Mouse (Mus musculus) liver, embryonic 14.5 days (tissue): ENCODE data around the gene Tapt1. TPM values are rescaled to one million over a fixed set of nuclear protein-coding genes. Genes with fewer than 3 reads are reported as not detected.

ENCODE experiments used
- ATAC-seq: fragments of 200-750 bp; cut with Nextera tagmentation; 2 replicates; pipeline ENCODE4 v1.8.0; 2017; ENCODE audit warnings: moderate number of reproducible peaks, mild to moderate bottlenecking, moderate library complexity; ENCODE audit not compliant: insufficient read depth
- DNase-seq, 3 experiments: peaks; one replicate each; pipeline ENCODE4 v3.0.0-alpha.2; 2012 to 2013; ENCODE audit warnings: low read depth in 3 of 3, low spot score in 3 of 3
- H3K27ac ChIP-seq: fragments of 300-500 bp; sonication (generic); 2 replicates; pipeline ENCODE4 v1.5.1; 2014; ENCODE audit warnings: moderate library complexity, mild to moderate bottlenecking, control low read depth, inconsistent platforms
- H3K27me3 ChIP-seq: fragments of 300-500 bp; sonication (generic); 2 replicates; pipeline ENCODE4 v1.6.1; 2014; ENCODE audit warnings: mild to moderate bottlenecking, low read length, moderate library complexity; ENCODE audit not compliant: control insufficient read depth, insufficient read depth
- H3K36me3 ChIP-seq: fragments of 300-500 bp; sonication (generic); replicated peaks from 2 replicates; pipeline ENCODE4 v1.6.1; 2014; ENCODE audit warnings: low read depth; ENCODE audit not compliant: control insufficient read depth, insufficient read depth
- H3K4me1 ChIP-seq, 2 experiments: fragments of 200-500 bp in 1 of 2; fragments of 300-500 bp in 1 of 2; sonication (generic) in 1 of 2; replicated peaks; 2 replicates each; pipeline ENCODE4 v1.6.1; 2012 to 2014; ENCODE audit warnings: antibody characterized with exemption in 1 of 2, inconsistent platforms in 1 of 2, low read length in 1 of 2; ENCODE audit not compliant: control insufficient read depth in 2 of 2, insufficient read depth in 2 of 2
- H3K4me2 ChIP-seq: fragments of 300-500 bp; sonication (generic); 2 replicates; pipeline ENCODE4 v1.6.1; 2014; ENCODE audit warnings: low read depth, mild to moderate bottlenecking, control low read depth, moderate library complexity
- H3K4me3 ChIP-seq, 2 experiments: fragments of 200-500 bp in 1 of 2; fragments of 300-500 bp in 1 of 2; sonication (generic) in 1 of 2; 2 replicates each; pipeline ENCODE4 v1.5.1; 2012 to 2014; ENCODE audit warnings: low read depth in 2 of 2, low read length in 2 of 2, mild to moderate bottlenecking in 2 of 2, control low read depth in 1 of 2, inconsistent platforms in 1 of 2, moderate library complexity in 1 of 2; ENCODE audit not compliant: insufficient read depth in 1 of 2
- H3K9ac ChIP-seq: fragments of 300-500 bp; sonication (generic); replicated peaks from 2 replicates; pipeline ENCODE4 v1.6.1; 2014; ENCODE audit warnings: mild to moderate bottlenecking, control low read depth, moderate library complexity
- H3K9me3 ChIP-seq: fragments of 300-500 bp; sonication (generic); 2 replicates; pipeline ENCODE4 v1.6.1; 2016; ENCODE audit warnings: low read length, mixed read lengths; ENCODE audit not compliant: control insufficient read depth
- CTCF ChIP-seq: IDR thresholded peaks from 2 replicates; pipeline ENCODE4 v1.5.1; 2016; ENCODE audit warnings: antibody characterized with exemption, low read depth, control low read depth
- EP300 ChIP-seq: IDR thresholded peaks from 2 replicates; pipeline ENCODE4 v1.6.1; 2016; ENCODE audit warnings: antibody characterized with exemption, low read depth
- WGBS: fragments of 180-500 bp; shearing (Covaris S2); extraction: QIAGEN DNeasy Blood & Tissue Kit; methylation state at CpG from one replicate; pipeline ENCODE4 v1.1.7; 2014; ENCODE audit not compliant: insufficient replicate concordance; 5-methylcytosine and 5-hydroxymethylcytosine counted together
- polyA plus RNA-seq, 2 experiments: library from polyadenylated mRNA; depleted of rRNA in 1 of 2; stranded (reverse) in 1 of 2; unstranded in 1 of 2; fragments of >200 nt; fragmentation: Nextera tagmentation in 1 of 2; extraction: Ambion mirVana in 1 of 2; gene quantifications; 2 replicates each; pipeline versions ENCODE4 v1.2.1 to v1.2.3; 2012 to 2014

Tapt1 gene
- polyA plus RNA-seq, 2 experiments, result 30.9 to 31.2 TPM

- no peaks in the 10 kb centered on the region for H3K36me3 ChIP-seq
- DNase-seq, result no peak
- WGBS, result 55% methylated on average over 6 of the region's 6 CpGs
- H3K4me3 ChIP-seq, result no peak overlapping the region
- no peak overlapping the region for H3K27ac ChIP-seq
- H3K4me1 ChIP-seq, result peaks cover 0 to 3% of the 10 kb centered on the region in 2 experiments; a peak in 2 of 4 replicates
- H3K9me3 ChIP-seq, result no peaks in the 10 kb centered on the region
- H3K4me2 ChIP-seq, result no peak overlapping the region
- ATAC-seq, result no peak
- no peaks in the 10 kb centered on the region for H3K27me3 ChIP-seq
- no peak overlapping the region for H3K9ac ChIP-seq
- no peak for TF ChIP-seq CTCF
- TF ChIP-seq EP300, result no peak
Observed at GRCm38 (mm10) chr5:44253449-44253848, 27.0 kb upstream of the Tapt1 start.

GRCm38 (mm10) chr5:44252395-44252794, 26.0 kb upstream of the Tapt1 start:
- H3K4me1 ChIP-seq, result peaks cover 0 to 3% of the 10 kb centered on the region in 2 experiments; a peak in 2 of 4 replicates
- no peak for TF ChIP-seq EP300
- no peak for TF ChIP-seq CTCF
- no peak overlapping the region for H3K4me2 ChIP-seq
- no peak overlapping the region for H3K9ac ChIP-seq
- ATAC-seq, result no peak
- no peaks in the 10 kb centered on the region for H3K36me3 ChIP-seq
- no peaks in the 10 kb centered on the region for H3K27me3 ChIP-seq
- H3K4me3 ChIP-seq, result no peak overlapping the region
- 37% methylated on average over 4 of the region's 4 CpGs for WGBS
- H3K9me3 ChIP-seq, result no peaks in the 10 kb centered on the region
- no peak overlapping the region for H3K27ac ChIP-seq
- no peak for DNase-seq

DNA sequence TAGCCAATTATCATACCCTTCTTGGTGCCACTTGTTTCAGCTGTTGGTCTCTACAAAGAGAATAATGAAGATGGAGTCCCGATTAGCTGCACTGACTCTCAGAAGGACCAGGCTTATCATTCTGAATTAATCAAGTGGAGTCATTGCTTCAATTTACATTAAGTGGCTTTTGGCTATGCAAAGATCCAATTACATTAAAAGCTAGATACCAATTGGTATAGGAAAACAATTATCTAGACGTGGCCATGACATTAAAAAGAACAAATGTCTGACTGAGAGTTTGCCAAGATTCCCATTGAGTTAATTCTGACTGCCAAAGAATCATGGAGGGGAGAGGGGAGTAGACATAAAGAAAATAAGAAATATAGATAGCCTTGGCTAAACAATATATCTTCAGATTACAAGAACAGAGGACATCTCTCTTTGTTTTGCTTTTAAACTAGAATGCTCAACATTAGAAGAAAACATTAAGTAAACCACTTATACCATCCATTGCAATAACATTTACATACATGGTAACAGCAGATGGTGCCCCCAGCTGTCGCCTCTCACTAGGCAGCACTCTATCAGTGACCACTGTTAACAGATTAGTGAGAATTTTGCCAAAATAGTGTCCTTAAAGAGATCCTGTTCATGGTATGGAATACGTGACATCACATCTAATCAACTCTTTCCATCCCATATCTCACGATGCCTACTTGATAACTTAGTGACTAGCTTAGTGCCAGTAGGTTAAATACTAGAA, 24.0 kb upstream of the Tapt1 start:
- TF ChIP-seq EP300 (no peak), CTCF (no peak)
- WGBS, result 61% methylated on average over 5 of the region's 5 CpGs
- no peak overlapping the region for H3K4me3 ChIP-seq

GRCm38 (mm10) chr5:44249363-44249762, 22.9 kb upstream of the Tapt1 start:
- H3K4me3 ChIP-seq, result no peak overlapping the region
- no peaks in the 10 kb centered on the region; the same call in 1 of the 2 replicates for H3K27me3 ChIP-seq
- WGBS, result 56% methylated on average over 6 of the region's 6 CpGs
- peaks cover 0 to 3% of the 10 kb centered on the region in 2 experiments; a peak in 2 of 4 replicates for H3K4me1 ChIP-seq
- no peaks in the 10 kb centered on the region for H3K36me3 ChIP-seq
- H3K9me3 ChIP-seq, result no peaks in the 10 kb centered on the region
- no peak overlapping the region for H3K27ac ChIP-seq
- no peak for TF ChIP-seq CTCF
- no peak for TF ChIP-seq EP300
- H3K4me2 ChIP-seq, result no peak overlapping the region
- no peak overlapping the region for H3K9ac ChIP-seq
- ATAC-seq, result peak; percentile 39
- no peak for DNase-seq

More for the DNA sequence above, 24.0 kb upstream of the Tapt1 start:
- no peaks in the 10 kb centered on the region for H3K36me3 ChIP-seq
- DNase-seq, result no peak
- H3K9ac ChIP-seq, result no peak overlapping the region
- H3K4me1 ChIP-seq, result peaks cover 0 to 3% of the 10 kb centered on the region in 2 experiments; a peak in 2 of 4 replicates
- no peaks in the 10 kb centered on the region; the same call in 1 of the 2 replicates for H3K27me3 ChIP-seq
- no peak overlapping the region for H3K4me2 ChIP-seq
- H3K9me3 ChIP-seq, result no peaks in the 10 kb centered on the region
- H3K27ac ChIP-seq, result no peak overlapping the region
- no peak for ATAC-seq

GRCm38 (mm10) chr5:44246493-44247217, 20.2 kb upstream of the Tapt1 start:
- no peak overlapping the region for H3K9ac ChIP-seq

More at GRCm38 (mm10) chr5:44246493-44247217, 20.2 kb upstream of the Tapt1 start:
- Histone ChIP-seq H3K27me3 (no peaks in the 10 kb centered on the region; the same call in 1 of the 2 replicates), H3K9me3 (no peaks in the 10 kb centered on the region), H3K4me1 (peaks cover 0 to under 1% of the 10 kb centered on the region in 2 experiments; a peak in 2 of 4 replicates), H3K4me2 (no peak overlapping the region), H3K4me3 (no peak overlapping the region), H3K27ac (no peak overlapping the region), H3K36me3 (no peaks in the 10 kb centered on the region)
- ATAC-seq (no peak), DNase-seq (no peak)
- no peak for TF ChIP-seq CTCF
- WGBS, result 25% methylated on average over 11 of the region's 11 CpGs
